Mouse (Mus musculus): ENCODE results near the gene Xkrx.

DNA sequence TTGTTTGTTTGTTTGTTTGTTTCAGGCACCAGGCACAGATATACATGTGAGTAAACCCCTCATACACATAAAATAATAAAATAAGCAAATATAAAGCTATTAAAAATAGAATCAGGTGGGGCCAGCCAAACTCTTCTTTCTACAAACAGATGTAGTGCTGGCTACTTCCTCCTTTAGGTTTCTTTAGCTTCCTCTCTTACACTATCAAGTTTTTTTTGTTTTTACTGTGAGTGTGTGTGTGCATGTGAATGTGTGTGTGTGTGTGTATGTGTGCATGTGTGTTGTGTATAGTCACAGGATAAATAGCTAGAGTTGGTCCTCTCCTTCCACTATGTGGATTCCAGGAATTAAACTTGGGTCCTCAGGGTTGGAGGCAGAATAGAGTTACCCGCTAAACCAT is 12.8 kb upstream of the Xkrx start:
- no peak for TF ChIP-seq EP300 (optimal IDR thresholded peaks at IDR 0.05)
- no peak for TF ChIP-seq CTCF (IDR thresholded peaks at IDR 0.05; ENCODE audit: low read depth)
